Mouse (Mus musculus): Measurements from ENCODE around the gene 1110032A03Rik. TPM values are rescaled to one million over a fixed set of nuclear protein-coding genes. Genes with fewer than 3 reads are reported as not detected.

The 1110032A03Rik gene
- total and polyA plus RNA-seq, 2 experiments from 2014 or later, result 45.9 to 65.0 TPM

DNA sequence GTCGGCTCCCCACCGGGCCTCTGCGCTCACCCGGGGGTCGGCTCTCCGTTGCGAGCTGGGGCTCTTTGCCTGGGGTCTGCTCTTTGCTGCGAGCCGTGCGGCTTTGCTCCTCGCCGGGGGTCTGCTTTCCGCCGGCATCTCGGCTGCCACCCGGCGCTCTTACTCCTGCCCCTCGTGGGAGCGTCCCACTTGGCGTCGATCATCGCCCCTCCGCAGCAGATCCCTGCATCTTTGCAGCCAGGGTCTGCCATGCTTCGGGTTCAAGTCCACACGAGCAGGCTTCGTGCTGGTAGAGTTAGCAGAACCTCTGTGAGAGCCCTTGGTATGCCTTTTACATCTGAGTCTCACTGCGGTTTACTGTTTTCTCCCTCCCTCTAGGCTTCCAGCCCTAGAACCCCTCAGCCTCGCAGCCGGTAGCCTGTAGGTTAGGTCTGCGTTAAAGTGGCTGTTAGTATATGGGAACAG is 374 bp upstream of the 1110032A03Rik start:
- peak; percentile 79 for ATAC-seq
- Histone ChIP-seq H3K27me3 (ENCODE audit: insufficient read depth, low read length) (no peaks in the 10 kb centered on the region), H3K36me3 (ENCODE audit: insufficient read depth) (peaks cover 26% of the 10 kb centered on the region)

DNA sequence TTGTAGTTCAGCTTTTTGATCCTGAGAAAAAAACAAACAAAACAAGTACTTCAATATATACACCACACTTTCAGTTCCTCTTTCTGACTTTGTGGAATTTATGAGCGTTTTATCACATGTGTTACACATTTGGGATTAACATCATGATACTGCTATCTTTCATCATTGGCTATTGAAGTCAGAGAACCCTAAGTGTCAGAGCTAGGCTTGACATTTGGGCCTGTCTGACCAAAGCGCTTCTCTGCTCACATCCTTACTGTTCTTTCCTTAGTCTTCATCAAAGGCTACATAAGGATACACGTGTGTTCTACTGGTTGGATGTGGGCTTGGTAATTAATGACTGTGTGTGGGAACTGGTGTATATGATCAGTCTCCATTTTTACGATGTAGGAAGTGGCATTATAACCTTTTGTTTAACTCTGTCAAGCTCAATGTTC is 1.3 kb downstream of the 1110032A03Rik start:
- Histone ChIP-seq H3K27me3 (ENCODE audit: insufficient read depth, low read length) (no peaks in the 10 kb centered on the region), H3K9ac (0 out of 2 replicates have a peak overlapping the region, but pooled peaks have one; percentile 95), H3K4me3 (ENCODE audit: low read depth, low read length) (peak overlapping the region; percentile 88; the same call in 1 of the 2 replicates), H3K36me3 (ENCODE audit: insufficient read depth) (peaks cover 12% of the 10 kb centered on the region), H3K27ac (ENCODE audit: low read depth, low read length) (0 out of 2 replicates have a peak overlapping the region, but pooled peaks have one; percentile 91), H3K4me2 (ENCODE audit: low read depth) (peak overlapping the region; percentile 75), H3K9me3 (ENCODE audit: low read length) (no peaks in the 10 kb centered on the region), H3K4me1 (ENCODE audit: insufficient read depth) (0 out of 2 replicates have a peak, but pooled peaks cover 3% of the 10 kb centered on the region)
- WGBS, result 74% methylated on average over 4 of the region's 4 CpGs
- TF ChIP-seq CTCF (IDR thresholded peaks at IDR 0.05; ENCODE audit: low read depth), result no peak
- ATAC-seq (no peak), DNase-seq (no peak)

More for the DNA sequence above, 374 bp upstream of the 1110032A03Rik start:
- peak; percentile 67 for DNase-seq
- Histone ChIP-seq H3K4me3 (ENCODE audit: low read depth, low read length) (peak overlapping the region; percentile 88), H3K4me1 (ENCODE audit: insufficient read depth) (0 out of 2 replicates have a peak, but pooled peaks cover 3% of the 10 kb centered on the region), H3K9me3 (ENCODE audit: low read length) (no peaks in the 10 kb centered on the region), H3K9ac (peak overlapping the region; percentile 95), H3K27ac (ENCODE audit: low read depth, low read length) (peak overlapping the region; percentile 91), H3K4me2 (ENCODE audit: low read depth) (peak overlapping the region; percentile 75)
- 2% methylated on average over 30 of the region's 30 CpGs for WGBS
- no peak for TF ChIP-seq CTCF (IDR thresholded peaks at IDR 0.05; ENCODE audit: low read depth)

GRCm38 (mm10) chr9:50770011-50770410 is 5.3 kb downstream of the 1110032A03Rik start:
- no peak overlapping the region for H3K27ac ChIP-seq (ENCODE audit: low read depth, low read length)
- no peaks in the 10 kb centered on the region for H3K9me3 ChIP-seq (ENCODE audit: low read length)
- no peak overlapping the region for H3K4me3 ChIP-seq (ENCODE audit: low read depth, low read length)
- H3K4me2 ChIP-seq (ENCODE audit: low read depth), result no peak overlapping the region
- ATAC-seq (no peak), DNase-seq (no peak)
- peaks cover 8% of the 10 kb centered on the region for H3K36me3 ChIP-seq (ENCODE audit: insufficient read depth)
- WGBS, result 87% methylated on average over 2 of the region's 2 CpGs
- TF ChIP-seq CTCF (IDR thresholded peaks at IDR 0.05; ENCODE audit: low read depth), result no peak
- no peak overlapping the region for H3K9ac ChIP-seq
- 0 out of 2 replicates have a peak, but pooled peaks cover 9% of the 10 kb centered on the region for H3K4me1 ChIP-seq (ENCODE audit: insufficient read depth)
- H3K27me3 ChIP-seq (ENCODE audit: insufficient read depth, low read length), result no peaks in the 10 kb centered on the region

DNA sequence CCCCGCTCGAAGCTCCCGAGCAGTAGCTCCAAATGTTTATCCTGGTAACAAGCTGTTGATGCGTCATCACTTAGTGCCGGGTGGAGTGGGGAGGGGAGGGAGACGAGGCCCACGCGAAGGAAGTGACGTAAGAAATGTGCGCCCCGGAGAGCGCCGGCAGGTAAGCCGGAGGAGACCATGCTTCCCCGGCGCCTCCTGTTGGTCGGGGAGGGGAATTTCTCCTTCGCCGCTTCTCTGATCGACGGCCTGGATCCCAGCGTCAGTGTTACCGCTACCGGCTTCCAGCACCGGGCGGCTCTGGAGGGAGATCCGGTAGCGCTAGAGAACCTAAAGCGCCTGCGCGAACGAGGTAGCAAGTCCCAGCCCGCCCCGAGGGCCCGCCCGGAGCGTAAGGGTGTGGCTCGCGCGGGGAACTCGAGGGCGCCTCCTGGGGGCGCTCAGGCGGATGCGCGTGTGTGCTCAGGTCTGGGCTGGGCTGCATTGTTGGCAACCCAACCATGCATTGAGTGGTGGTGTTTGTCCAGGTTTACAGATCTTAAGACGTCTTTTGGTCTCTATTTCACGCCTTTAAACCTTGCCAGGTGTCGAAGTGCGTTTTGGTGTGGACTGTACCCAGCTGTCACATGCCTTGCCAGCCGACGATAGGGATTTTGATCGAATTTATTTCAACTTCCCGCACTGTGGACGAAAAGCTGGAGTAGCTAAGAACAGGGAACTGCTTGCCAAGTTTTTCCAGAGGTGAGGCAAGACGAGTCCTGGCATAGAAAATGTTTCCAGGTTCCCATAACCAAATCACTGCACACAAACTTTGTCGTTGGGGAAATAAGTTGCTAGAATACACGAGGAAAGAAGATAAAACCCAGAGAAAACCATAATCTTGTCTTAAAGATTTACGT is 7.0 kb downstream of the 1110032A03Rik start, which contains the start of gene Fdxacb1:
TSS of gene Fdxacb1 (plus strand) at position 130 of the 896 bp plus-strand sequence.
- DNase-seq (peak; percentile 99), ATAC-seq (peak; percentile 97)
- H3K4me1 ChIP-seq (ENCODE audit: insufficient read depth), result 0 out of 2 replicates have a peak, but pooled peaks cover 9% of the 10 kb centered on the region
- H3K9me3 ChIP-seq (ENCODE audit: low read length), result no peaks in the 10 kb centered on the region
- WGBS, result 7% methylated on average over 59 of the region's 59 CpGs
- peak within 1 kb of the TSS; percentile 57 for H3K4me3 ChIP-seq (ENCODE audit: low read depth, low read length)
- H3K36me3 ChIP-seq (ENCODE audit: insufficient read depth), result peaks cover 12% of the 10 kb centered on the region
- H3K27me3 ChIP-seq (ENCODE audit: insufficient read depth, low read length), result no peaks in the 10 kb centered on the region
- H3K27ac ChIP-seq (ENCODE audit: low read depth, low read length), result peak within 1 kb of the TSS; percentile 90
- peak within 1 kb of the TSS; percentile 85 for H3K4me2 ChIP-seq (ENCODE audit: low read depth)
- peak within 1 kb of the TSS; percentile 67 for H3K9ac ChIP-seq
- peak; percentile 80 for TF ChIP-seq CTCF (IDR thresholded peaks at IDR 0.05; ENCODE audit: low read depth)

- ATAC-seq, result peak; percentile 32
- DNase-seq, result no peak
- 5% methylated on average over 17 of the region's 17 CpGs for WGBS
Observed at GRCm38 (mm10) chr9:50767531-50768106, 7.7 kb downstream of the 1110032A03Rik start.

GRCm38 (mm10) chr9:50763331-50763730 is 12.0 kb downstream of the 1110032A03Rik start:
- H3K4me2 ChIP-seq (ENCODE audit: low read depth), result no peak overlapping the region
- H3K4me1 ChIP-seq (ENCODE audit: insufficient read depth), result 0 out of 2 replicates have a peak, but pooled peaks cover 9% of the 10 kb centered on the region
- no peaks in the 10 kb centered on the region for H3K9me3 ChIP-seq (ENCODE audit: low read length)
- H3K9ac ChIP-seq, result no peak overlapping the region
- TF ChIP-seq CTCF (IDR thresholded peaks at IDR 0.05; ENCODE audit: low read depth), result peak; percentile 63
- no peak for ATAC-seq
- 72% methylated on average over 1 of the region's 1 CpGs for WGBS
- peaks cover 3% of the 10 kb centered on the region; the same call in 1 of the 2 replicates for H3K36me3 ChIP-seq (ENCODE audit: insufficient read depth)
- peak; percentile 41 for DNase-seq
- no peak overlapping the region for H3K4me3 ChIP-seq (ENCODE audit: low read depth, low read length)
- no peak overlapping the region for H3K27ac ChIP-seq (ENCODE audit: low read depth, low read length)
- H3K27me3 ChIP-seq (ENCODE audit: insufficient read depth, low read length), result no peaks in the 10 kb centered on the region

More at GRCm38 (mm10) chr9:50767531-50768106, 7.7 kb downstream of the 1110032A03Rik start:
- peak overlapping the region; percentile 90 for H3K27ac ChIP-seq (ENCODE audit: low read depth, low read length)
- no peaks in the 10 kb centered on the region for H3K27me3 ChIP-seq (ENCODE audit: insufficient read depth, low read length)
- peak overlapping the region; percentile 57 for H3K4me3 ChIP-seq (ENCODE audit: low read depth, low read length)
- H3K4me1 ChIP-seq (ENCODE audit: insufficient read depth), result 0 out of 2 replicates have a peak, but pooled peaks cover 9% of the 10 kb centered on the region
- peak overlapping the region; percentile 85 for H3K4me2 ChIP-seq (ENCODE audit: low read depth)
- TF ChIP-seq CTCF (IDR thresholded peaks at IDR 0.05; ENCODE audit: low read depth), result no peak
- peak overlapping the region; percentile 67 for H3K9ac ChIP-seq
- peaks cover 12% of the 10 kb centered on the region for H3K36me3 ChIP-seq (ENCODE audit: insufficient read depth)
- no peaks in the 10 kb centered on the region for H3K9me3 ChIP-seq (ENCODE audit: low read length)

Data from forebrain, postnatal 0 days (tissue).